ENCODE assay signal across 8 mouse cellular contexts in the genomic region with DNA sequence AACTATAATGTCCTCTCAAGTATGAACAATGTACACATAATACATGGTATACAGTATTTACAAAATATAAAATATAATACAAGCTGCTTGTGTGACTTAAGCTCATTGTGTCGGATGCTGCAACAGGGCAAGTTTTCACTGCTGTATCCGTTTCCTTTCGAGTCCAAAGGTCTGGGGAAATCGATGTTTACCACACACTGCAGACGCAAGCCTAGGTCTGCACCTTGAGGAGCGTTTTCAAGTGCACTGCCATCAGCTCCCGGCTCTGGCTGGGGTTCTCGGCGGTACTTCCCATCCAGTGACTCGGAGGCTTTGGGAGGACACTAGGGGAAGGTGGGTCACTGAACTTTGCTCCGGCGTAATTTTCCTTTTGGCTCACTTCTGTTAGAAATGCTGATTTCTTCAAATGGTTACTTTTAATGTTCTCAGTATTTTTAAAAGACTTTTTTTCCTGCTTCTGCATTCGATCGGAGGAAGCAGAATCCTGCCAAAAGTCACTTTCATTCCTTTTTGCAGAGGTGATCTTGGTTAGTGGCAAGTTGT. TPM values are rescaled to one million over a fixed set of nuclear protein-coding genes. Genes with fewer than 3 reads are reported as not detected.
DNase-seq lines count a peak whose midpoint lies in the region; ATAC-seq and TF ChIP-seq lines count a peak whose summit lies in the region.

No protein-coding gene starts in this region.

- no peak overlapping the region for H3K9ac ChIP-seq in heart, postnatal 0 days (replicated peaks; ENCODE audit: low read depth, low read length)
- H3K9ac ChIP-seq in liver, embryonic 15.5 days: no peak overlapping the region

- H3K4me3 ChIP-seq in heart, embryonic 10.5 days: peak overlapping the region; percentile 97; the same call in 1 of the 2 replicates
- H3K4me3 ChIP-seq in E14TG2a.4 (replicated peaks; ENCODE audit: low read length): peak overlapping the region; percentile 98; the same call in 1 of the 2 replicates
- peak overlapping the region; percentile 91 for H3K4me3 ChIP-seq in heart, postnatal 0 days (ENCODE audit: low read depth, low read length)
- peak overlapping the region; percentile 98 for H3K4me3 ChIP-seq in liver, embryonic 15.5 days (replicated peaks)

- no peak for TF ChIP-seq CTCF in E14TG2a.4 (conservative IDR thresholded peaks at IDR 0.05; ENCODE audit: low read length)
- TF ChIP-seq CTCF in heart, postnatal 0 days (IDR thresholded peaks at IDR 0.05; ENCODE audit: low read depth): no peak

- TF ChIP-seq EP300 in heart, postnatal 0 days (IDR thresholded peaks at IDR 0.05; ENCODE audit: low read depth): no peak

- H3K27me3 ChIP-seq in heart, embryonic 10.5 days (ENCODE audit: insufficient read depth, poor library complexity, severe bottlenecking): no peaks in the 10 kb centered on the region
- H3K27me3 ChIP-seq in E14TG2a.4 (ENCODE audit: insufficient read depth, low read length): no peaks in the 10 kb centered on the region
- H3K27me3 ChIP-seq in heart, postnatal 0 days (ENCODE audit: control insufficient read depth, insufficient read depth, low read length): no peaks in the 10 kb centered on the region
- no peaks in the 10 kb centered on the region for H3K27me3 ChIP-seq in liver, embryonic 15.5 days

- no peak for ATAC-seq in heart, postnatal 0 days (ENCODE audit: insufficient read depth, low read depth)
- no peak for ATAC-seq in liver, embryonic 15.5 days (ENCODE audit: insufficient read depth)

- peak overlapping the region; percentile 76 for H3K4me2 ChIP-seq in heart, postnatal 0 days (ENCODE audit: low read depth, low read length)
- H3K4me2 ChIP-seq in liver, embryonic 15.5 days: peak overlapping the region; percentile 86

- peaks cover 15% of the 10 kb centered on the region for H3K4me1 ChIP-seq in heart, embryonic 10.5 days
- H3K4me1 ChIP-seq in E14TG2a.4 (replicated peaks; ENCODE audit: low read depth, low read length): peaks cover 52% of the 10 kb centered on the region
- H3K4me1 ChIP-seq in heart, postnatal 0 days (ENCODE audit: control insufficient read depth, insufficient read depth): peaks cover 17% of the 10 kb centered on the region
- H3K4me1 ChIP-seq in liver, embryonic 15.5 days (replicated peaks): peaks cover 46% of the 10 kb centered on the region

- H3K9me3 ChIP-seq in heart, embryonic 10.5 days: no peaks in the 10 kb centered on the region
- H3K9me3 ChIP-seq in E14TG2a.4 (ENCODE audit: low read length): no peaks in the 10 kb centered on the region
- H3K9me3 ChIP-seq in heart, postnatal 0 days (replicated peaks; ENCODE audit: control insufficient read depth, low read length): no peaks in the 10 kb centered on the region
- no peaks in the 10 kb centered on the region for H3K9me3 ChIP-seq in liver, embryonic 15.5 days (replicated peaks)

- DNase-seq in heart, embryonic 10.5 days (ENCODE audit: low spot score): no peak
- DNase-seq in heart, adult 8-10 months (ENCODE audit: low spot score): no peak
- no peak for DNase-seq in heart, postnatal 0 days (ENCODE audit: low spot score)
- no peak for DNase-seq in right cerebral cortex, adult 18-20 months
- DNase-seq in cerebellum, adult 9-11 months: no peak
- no peak for DNase-seq in cerebellum, postnatal 25 days

- peaks cover 39% of the 10 kb centered on the region for H3K36me3 ChIP-seq in heart, embryonic 10.5 days
- H3K36me3 ChIP-seq in E14TG2a.4 (ENCODE audit: insufficient read depth, low read length): peaks cover 42% of the 10 kb centered on the region
- H3K36me3 ChIP-seq in heart, postnatal 0 days (replicated peaks; ENCODE audit: control insufficient read depth, insufficient read depth, low read length): peaks cover 38% of the 10 kb centered on the region
- peaks cover 26% of the 10 kb centered on the region for H3K36me3 ChIP-seq in liver, embryonic 15.5 days (replicated peaks)

- peak overlapping the region; percentile 100; the same call in 1 of the 2 replicates for H3K27ac ChIP-seq in heart, embryonic 10.5 days
- no peak overlapping the region for H3K27ac ChIP-seq in heart, postnatal 0 days (ENCODE audit: low read depth)
- no peak overlapping the region for H3K27ac ChIP-seq in liver, embryonic 15.5 days (replicated peaks)

- whole genome bisulfite sequencing in heart, embryonic 10.5 days: 88% methylated on average over 14 of the region's 14 CpGs
- 53% methylated on average over 14 of the region's 14 CpGs for WGBS in heart, postnatal 0 days
- WGBS in liver, embryonic 15.5 days (ENCODE audit: insufficient replicate concordance): 73% methylated on average over 14 of the region's 14 CpGs

RNA-seq across cellular contexts. Expression of a gene that starts 37.1 kb away (rescaled TPM):
- 1.5 and 1.9 TPM in 2 replicates for polyA plus RNA-seq in heart, embryonic 10.5 days (2016; fragmentation: Nextera tagmentation; extraction: Ambion mirVana)
- total RNA-seq in heart, adult 8-10 months (2022): not detected
- total RNA-seq in heart, postnatal 0 days (2014; rRNA removed; ENCODE audit: low replicate concordance): 0.19 TPM in 1 of 2 replicates, not detected in the other
- polyA plus RNA-seq in heart, postnatal 0 days (2015; fragmentation: Nextera tagmentation; extraction: Ambion mirVana): 0.38 and 0.48 TPM in 2 replicates
- polyA plus RNA-seq in liver, embryonic 15.5 days (2015; fragmentation: Nextera tagmentation; extraction: Ambion mirVana): 0.07 and 0.13 TPM in 2 replicates

RNA-seq across cellular contexts. Expression of a gene that starts 44.0 kb away (rescaled TPM):
- 73.8 and 78.9 TPM in 2 replicates for polyA plus RNA-seq in heart, embryonic 10.5 days (2016; fragmentation: Nextera tagmentation; extraction: Ambion mirVana)
- total RNA-seq in heart, adult 8-10 months (2022): 100 to 1,000 TPM; 105 to 165 (median 142) TPM
- 90.0 and 127 TPM in 2 replicates for total RNA-seq in heart, postnatal 0 days (2014; rRNA removed; ENCODE audit: low replicate concordance)
- 61.8 and 80.8 TPM in 2 replicates for polyA plus RNA-seq in heart, postnatal 0 days (2015; fragmentation: Nextera tagmentation; extraction: Ambion mirVana)
- 46.9 and 52.0 TPM in 2 replicates for polyA plus RNA-seq in liver, embryonic 15.5 days (2015; fragmentation: Nextera tagmentation; extraction: Ambion mirVana)

RNA-seq across cellular contexts. Expression of a gene that starts 56.4 kb away (rescaled TPM):
- 1.5 and 1.6 TPM in 2 replicates for polyA plus RNA-seq in heart, embryonic 10.5 days (2016; fragmentation: Nextera tagmentation; extraction: Ambion mirVana)
- total RNA-seq in heart, adult 8-10 months (2022): 10 to 100 TPM; 69.3 to 75.5 (median 72.3) TPM
- total RNA-seq in heart, postnatal 0 days (2014; rRNA removed; ENCODE audit: low replicate concordance): 10.3 and 11.1 TPM in 2 replicates
- 2.8 and 4.4 TPM in 2 replicates for polyA plus RNA-seq in heart, postnatal 0 days (2015; fragmentation: Nextera tagmentation; extraction: Ambion mirVana)
- polyA plus RNA-seq in liver, embryonic 15.5 days (2015; fragmentation: Nextera tagmentation; extraction: Ambion mirVana): 0.09 and 0.31 TPM in 2 replicates
